Mouse (Mus musculus): ENCODE measurements around the gene Shisal1.

- TF ChIP-seq CTCF (IDR thresholded peaks at IDR 0.05; ENCODE audit: low read depth): no peak
- TF ChIP-seq EP300 (IDR thresholded peaks at IDR 0.05; ENCODE audit: low read depth): no peak
Measured at GRCm38 (mm10) chr15:84412409-84412808, 34.5 kb downstream of the Shisal1 start.

All from heart, postnatal 0 days (tissue).